Mouse (Mus musculus) spleen, adult 2 months (tissue): ENCODE measurements around the gene D17Wsu92e. TPM values are rescaled to one million over a fixed set of nuclear protein-coding genes. Genes with fewer than 3 reads are reported as not detected.
"Not testable (repeated sequence)": the region's sequence is repeated elsewhere in the genome, so short reads cannot be mapped to it uniquely, and the experiment has no call there.

Source experiments
- DNase-seq, 2 experiments: peaks; one replicate each; pipeline versions ENCODE4 v3.0.0 to v3.0.0-alpha.2; 2012 to 2021; ENCODE audit warnings: low spot score in 2 of 2, low read depth in 1 of 2
- H3K27ac ChIP-seq: fragments of 200-500 bp; 2 replicates; pipeline ENCODE4 v1.5.1; 2012; ENCODE audit warnings: low read length, inconsistent platforms; ENCODE audit not compliant: insufficient read depth
- H3K27me3 ChIP-seq: fragments of 200-500 bp; 2 replicates; pipeline ENCODE4 v1.6.1; 2012; ENCODE audit warnings: mild to moderate bottlenecking, moderate library complexity, low read length, inconsistent platforms; ENCODE audit not compliant: control insufficient read depth, insufficient read depth
- H3K36me3 ChIP-seq: fragments of 200-500 bp; 2 replicates; pipeline ENCODE4 v1.6.1; 2012; ENCODE audit warnings: mild to moderate bottlenecking, low read length, inconsistent platforms; ENCODE audit not compliant: control insufficient read depth, insufficient read depth
- H3K4me1 ChIP-seq: fragments of 200-500 bp; 2 replicates; pipeline ENCODE4 v1.6.1; 2011; ENCODE audit warnings: inconsistent platforms; ENCODE audit not compliant: control insufficient read depth, insufficient read depth, insufficient read length
- H3K4me3 ChIP-seq: fragments of 200-500 bp; 2 replicates; pipeline ENCODE4 v1.5.1; 2011; ENCODE audit warnings: mild to moderate bottlenecking, inconsistent platforms; ENCODE audit not compliant: insufficient read depth, insufficient read length; ENCODE audit errors: extremely low read depth
- CTCF ChIP-seq: fragments of 200-500 bp; IDR thresholded peaks from 2 replicates; pipeline ENCODE4 v1.5.1; 2011; ENCODE audit warnings: mild to moderate bottlenecking, inconsistent platforms; ENCODE audit not compliant: insufficient read depth, insufficient read length, insufficient replicate concordance; ENCODE audit errors: extremely low read depth
- POLR2A ChIP-seq: fragments of 200-500 bp; IDR thresholded peaks from 2 replicates; pipeline ENCODE4 v1.6.1; 2011; ENCODE audit warnings: low read depth, low read length, inconsistent platforms
- WGBS: fragments of 180-500 bp; shearing (Covaris S2); methylation state at CpG from one replicate; pipeline ENCODE4 v1.1.7; 2018; 5-methylcytosine and 5-hydroxymethylcytosine counted together
- polyA plus RNA-seq: library from polyadenylated mRNA; depleted of rRNA; stranded (reverse); fragments of >200 nt; gene quantifications from 2 replicates; pipeline ENCODE4 v1.2.3, GENCODE M21; 2012

The D17Wsu92e gene
- polyA plus RNA-seq, 1 experiment: 63.8 TPM

GRCm38 (mm10) chr17:27856265-27856797 is 35.9 kb upstream of the D17Wsu92e start, which contains the start of gene Uhrf1bp1:
TSS of gene Uhrf1bp1 (plus strand) at chr17:27856441.
- H3K27me3 ChIP-seq: peaks cover 8% of the 10 kb centered on the region
- no peaks in the 10 kb centered on the region; the same call in 1 of the 2 replicates for H3K4me1 ChIP-seq
- WGBS: 1% methylated on average over 54 of the region's 54 CpGs
- H3K4me3 ChIP-seq: peak within 1 kb of the TSS; percentile 91
- H3K36me3 ChIP-seq: peaks cover 1% of the 10 kb centered on the region; the same call in 1 of the 2 replicates
- DNase-seq: peak; percentile 45 to 66
- TF ChIP-seq POLR2A: no peak
- TF ChIP-seq CTCF: no peak
- H3K27ac ChIP-seq: no peak within 1 kb of the TSS; the same call in 1 of the 2 replicates

DNA sequence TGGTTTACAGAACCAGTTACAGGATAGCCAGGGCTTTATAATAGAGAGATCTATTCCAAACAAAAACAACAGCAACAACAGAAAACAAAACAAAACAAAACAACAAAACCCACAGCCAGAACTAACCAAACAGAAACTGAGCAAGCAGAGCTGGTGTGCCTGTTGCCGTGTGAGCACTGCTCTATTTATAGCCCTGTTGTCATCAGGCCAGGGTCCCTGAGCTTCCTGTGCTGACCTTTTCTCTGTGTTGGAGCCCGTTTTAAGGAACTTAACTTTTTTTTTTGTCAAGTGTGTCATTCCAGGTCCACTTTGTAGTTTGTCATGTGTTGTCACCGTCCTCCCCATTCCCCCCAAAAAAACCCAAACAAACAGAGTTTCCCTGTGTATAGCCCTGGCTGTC is 30.6 kb upstream of the D17Wsu92e start:
- Histone ChIP-seq H3K36me3 (peaks cover 24% of the 10 kb centered on the region), H3K4me3 (no peak overlapping the region), H3K27ac (no peak overlapping the region), H3K27me3 (no peaks in the 10 kb centered on the region), H3K4me1 (no peaks in the 10 kb centered on the region)
- TF ChIP-seq CTCF: no peak
- TF ChIP-seq POLR2A: no peak
- WGBS: 30% methylated on average over 3 of the region's 3 CpGs
- DNase-seq: no peak

DNA sequence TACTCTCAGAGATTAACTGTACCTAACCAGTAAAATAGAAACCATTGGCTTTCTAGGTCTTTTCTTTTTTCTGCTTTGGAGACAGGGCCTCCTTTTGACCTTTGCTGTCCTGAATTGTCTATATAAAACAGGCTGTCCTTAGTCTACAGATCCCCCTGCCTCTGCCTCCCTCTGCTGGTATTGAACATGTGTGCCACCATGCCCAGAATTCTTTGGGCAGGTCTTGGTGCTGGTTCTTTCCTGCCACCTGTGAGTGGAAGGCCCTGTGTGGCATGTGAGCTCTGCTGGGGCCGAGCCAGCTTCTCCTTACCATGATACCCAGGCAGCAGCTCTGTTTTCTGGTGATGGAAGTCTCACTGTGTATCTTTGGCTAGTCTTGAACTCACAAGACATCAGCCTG is 27.9 kb upstream of the D17Wsu92e start:
- no peak for DNase-seq
- H3K4me3 ChIP-seq: no peak overlapping the region
- peaks cover 35% of the 10 kb centered on the region for H3K36me3 ChIP-seq
- H3K4me1 ChIP-seq: no peaks in the 10 kb centered on the region
- H3K27ac ChIP-seq: no peak overlapping the region
- H3K27me3 ChIP-seq: no peaks in the 10 kb centered on the region
- WGBS: 92% methylated on average over 1 of the region's 1 CpGs
- no peak for TF ChIP-seq CTCF
- TF ChIP-seq POLR2A: no peak

DNA sequence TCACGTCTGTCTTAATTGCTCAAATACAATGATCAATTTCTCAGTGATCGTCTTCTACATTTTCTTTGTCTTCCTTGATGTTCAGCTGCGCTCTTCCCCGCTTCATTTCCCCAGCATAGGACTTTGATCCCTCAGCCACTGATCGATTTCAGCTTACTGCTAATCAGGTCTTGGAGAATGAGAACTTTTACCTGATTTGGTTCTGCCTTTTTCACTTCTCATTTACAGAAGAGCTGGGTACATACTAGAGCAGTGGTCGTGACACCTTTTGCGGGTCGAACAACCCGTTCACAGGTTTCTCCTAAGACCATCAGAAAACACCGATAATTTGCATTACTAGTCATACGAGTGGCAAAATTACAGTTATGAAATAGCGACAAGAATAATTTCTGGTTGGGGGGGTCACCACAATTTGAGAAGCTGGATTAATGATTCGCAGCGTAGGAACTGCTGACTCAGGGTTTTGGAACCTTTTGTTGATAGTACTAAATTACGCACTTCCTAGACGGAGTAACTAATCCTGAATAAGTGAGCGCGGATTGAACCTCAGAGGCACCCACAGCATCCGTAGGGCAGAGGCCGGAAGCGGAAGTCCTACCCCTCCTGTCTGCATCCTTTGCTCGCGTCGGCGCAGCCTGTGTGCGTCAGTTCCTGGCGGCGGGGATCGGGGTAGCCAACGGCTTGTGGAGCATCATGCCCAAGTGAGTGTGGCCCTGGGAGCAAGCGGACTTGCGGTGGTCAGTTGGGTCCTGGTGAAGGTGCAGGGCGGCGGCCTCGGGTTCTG is 19.2 kb upstream of the D17Wsu92e start:
- Histone ChIP-seq H3K27me3 (no peaks in the 10 kb centered on the region), H3K4me3 (peak overlapping the region; percentile 87), H3K27ac (peak overlapping the region; percentile 56), H3K4me1 (peaks cover 5% of the 10 kb centered on the region; the same call in 1 of the 2 replicates), H3K36me3 (peaks cover 11% of the 10 kb centered on the region)
- peak; percentile 38 for TF ChIP-seq POLR2A
- TF ChIP-seq CTCF: no peak
- 2% methylated on average over 35 of the region's 35 CpGs for WGBS
- peak; percentile 92 to 95 for DNase-seq

DNA sequence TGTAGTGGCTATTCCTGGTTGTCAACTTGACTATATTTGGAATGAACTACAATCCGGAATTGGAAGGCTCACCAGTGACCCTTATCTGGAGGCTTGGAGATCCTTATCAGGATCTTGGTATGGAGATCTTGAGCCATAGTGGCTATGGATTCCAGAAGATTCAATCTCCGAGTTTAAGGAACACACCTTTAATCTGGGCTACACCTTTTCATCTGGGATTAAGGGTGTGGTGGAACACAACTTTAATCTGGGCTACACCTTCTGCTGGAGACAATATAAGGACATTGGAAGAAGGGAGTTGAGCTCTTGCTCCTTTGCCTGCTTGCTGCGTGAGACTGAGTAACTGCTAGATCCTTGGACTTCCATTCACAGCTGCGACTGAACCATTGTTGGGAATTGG is 17.4 kb upstream of the D17Wsu92e start, which contains the start of gene Snrpc:
Snrpc (plus strand) TSS at position 301 of the 400 bp plus-strand sequence.
- 91% methylated on average over 4 of the region's 4 CpGs for WGBS
- not testable (repeated sequence) for H3K4me3 ChIP-seq, H3K4me1 ChIP-seq, H3K27me3 ChIP-seq, DNase-seq, H3K27ac ChIP-seq, H3K36me3 ChIP-seq

GRCm38 (mm10) chr17:27830411-27830810 is 10.0 kb upstream of the D17Wsu92e start:
- peaks cover 6% of the 10 kb centered on the region; the same call in 1 of the 2 replicates for H3K4me1 ChIP-seq
- no peaks in the 10 kb centered on the region for H3K36me3 ChIP-seq
- no peak overlapping the region for H3K4me3 ChIP-seq
- 53% methylated on average over 7 of the region's 7 CpGs for WGBS
- H3K27me3 ChIP-seq: no peaks in the 10 kb centered on the region
- peak in 1 of 2 experiments; percentile 30 for DNase-seq
- TF ChIP-seq CTCF: no peak; the same call in 1 of the 2 replicates
- no peak for TF ChIP-seq POLR2A
- H3K27ac ChIP-seq: no peak overlapping the region

DNA sequence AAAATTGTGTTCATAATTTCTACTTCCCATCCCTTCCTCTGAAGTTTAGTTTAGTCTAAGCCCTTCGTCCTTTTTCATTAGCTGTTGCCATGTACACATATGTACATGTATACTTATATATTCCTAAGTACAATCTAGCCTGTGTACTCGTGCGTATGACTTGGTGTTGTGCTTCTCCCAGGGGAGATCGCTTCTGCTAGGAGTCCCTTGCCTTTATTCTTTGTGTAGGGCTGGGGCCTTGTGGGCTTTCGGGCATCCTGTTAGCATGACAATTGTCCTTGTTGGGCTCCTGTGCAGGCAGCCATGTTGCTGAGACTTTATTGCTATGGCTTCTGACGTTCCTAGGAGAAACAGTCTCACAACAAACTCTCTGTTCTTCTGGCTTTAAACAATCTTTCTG is 7.1 kb upstream of the D17Wsu92e start:
- Histone ChIP-seq H3K4me3 (no peak overlapping the region), H3K4me1 (peaks cover 10% of the 10 kb centered on the region; the same call in 1 of the 2 replicates), H3K27me3 (no peaks in the 10 kb centered on the region), H3K27ac (peak overlapping the region; percentile 56; the same call in 1 of the 2 replicates), H3K36me3 (no peaks in the 10 kb centered on the region)
- TF ChIP-seq POLR2A: no peak
- TF ChIP-seq CTCF: no peak
- WGBS: 37% methylated on average over 6 of the region's 6 CpGs
- no peak for DNase-seq
